ENCODE assay signal across 15 mouse cellular contexts in the genomic region with DNA sequence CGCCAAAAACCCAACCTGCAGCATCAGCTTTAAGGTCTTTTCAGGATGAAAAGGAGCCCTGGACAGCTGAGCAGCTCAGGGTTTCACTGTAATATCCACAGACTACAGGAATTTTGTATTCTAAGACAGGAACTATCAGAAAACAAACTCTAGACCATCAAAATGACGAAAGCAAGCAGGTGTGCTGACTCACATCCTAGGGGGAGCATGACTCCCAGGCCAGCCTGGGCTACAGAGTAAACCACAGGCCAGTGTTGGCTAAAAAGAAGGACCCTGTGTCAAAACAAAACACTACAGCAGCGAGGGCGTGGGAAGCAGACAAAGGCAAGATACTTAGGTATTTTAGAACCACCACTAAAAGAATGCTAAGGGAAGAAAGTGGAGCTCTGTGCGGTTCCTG.
"Had no signal": no experiment of that assay in that cellular context is flagged by ENCODE, and none has a peak within 500 bp of the region (broad histone marks: within the 10 kb centered on the region; RNA-seq: fewer than 3 reads in every experiment).

No protein-coding gene starts in this region.

- DNase-seq: kidney, adult 18-20 months; kidney, postnatal 10 days; kidney, postnatal 4 days; left cerebral cortex, postnatal 4 days; lung, embryonic 14.5 days; lung, postnatal 10 days; lung, postnatal 4 days; thymus, adult 18-20 months; thymus, postnatal 14 days had no signal

- H3K27me3 ChIP-seq: limb, embryonic 13.5 days; liver, embryonic 15.5 days; midbrain, embryonic 15.5 days had no signal

- H3K36me3 ChIP-seq: limb, embryonic 13.5 days; midbrain, embryonic 15.5 days had no signal

- H3K9me3 ChIP-seq: limb, embryonic 13.5 days; liver, embryonic 15.5 days; midbrain, embryonic 15.5 days had no signal

- H3K9ac ChIP-seq: limb, embryonic 13.5 days; liver, embryonic 15.5 days; lung, embryonic 14.5 days; midbrain, embryonic 15.5 days had no signal

- ATAC-seq: midbrain, embryonic 15.5 days had no signal

- H3K27ac ChIP-seq: layer of hippocampus, adult 2 months; limb, embryonic 13.5 days; liver, embryonic 15.5 days; midbrain, embryonic 15.5 days; stomach, postnatal 0 days had no signal

- H3K4me2 ChIP-seq: limb, embryonic 13.5 days; liver, embryonic 15.5 days; lung, embryonic 14.5 days; midbrain, embryonic 11.5 days; midbrain, embryonic 15.5 days had no signal

- H3K4me3 ChIP-seq: layer of hippocampus, adult 2 months; limb, embryonic 13.5 days; liver, embryonic 15.5 days; midbrain, embryonic 15.5 days had no signal
